Mouse (Mus musculus): ENCODE data around the gene Cadps. TPM values are rescaled to one million over a fixed set of nuclear protein-coding genes. Genes with fewer than 3 reads are reported as not detected.

Gene Cadps
- 176 and 190 TPM in 2 replicates for total RNA-seq (2014; rRNA removed)
- 31.1 and 33.4 TPM in 2 replicates for polyA plus RNA-seq (2015; fragmentation: Nextera tagmentation; extraction: Ambion mirVana)

DNA sequence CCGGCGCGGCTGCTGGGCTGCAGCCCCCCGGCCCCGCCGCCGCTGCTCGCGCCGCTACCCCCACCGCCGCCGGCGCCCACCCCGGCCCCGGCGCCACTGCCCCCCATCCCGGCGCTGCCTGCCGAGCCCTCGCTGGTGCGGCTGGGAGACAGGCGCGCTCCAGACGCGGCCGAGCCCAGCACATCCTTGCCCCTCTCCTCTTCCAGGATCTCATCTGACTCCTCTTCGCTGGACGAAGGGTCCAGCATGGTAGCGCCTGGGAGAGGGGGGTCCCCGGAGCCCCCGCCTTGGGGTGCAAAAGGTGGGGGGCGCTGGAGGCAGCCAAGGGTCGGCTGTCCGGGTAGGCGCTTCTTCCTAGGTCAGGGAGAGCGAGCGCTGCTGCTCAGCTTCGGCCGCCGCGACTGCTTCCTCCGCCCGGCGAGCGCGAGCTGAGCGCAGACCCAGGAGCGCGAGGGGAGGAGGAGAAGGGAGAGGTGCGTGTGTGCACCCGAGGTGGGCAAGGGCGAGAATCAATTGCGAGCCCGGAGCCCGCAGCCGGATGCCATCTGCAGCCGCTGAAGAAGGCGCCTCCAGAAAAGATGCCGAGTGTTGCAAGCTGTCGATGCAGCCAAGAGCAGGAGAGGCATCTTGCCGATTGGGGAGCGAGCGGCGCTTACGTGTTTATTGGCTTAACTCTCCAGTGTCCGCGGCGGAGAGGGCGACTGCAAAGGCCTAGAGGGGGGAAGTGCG, at the start of gene Cadps:
Cadps (minus strand) TSS at position 589 of the 729 bp plus-strand sequence.
- no peaks in the 10 kb centered on the region for H3K9me3 ChIP-seq (ENCODE audit: low read length)
- peak; percentile 70 for ATAC-seq
- TF ChIP-seq CTCF (IDR thresholded peaks at IDR 0.05; ENCODE audit: low read depth), result no peak; the same call in 1 of the 2 replicates
- H3K4me1 ChIP-seq (ENCODE audit: insufficient read depth, low read length), result 0 out of 2 replicates have a peak, but pooled peaks cover 5% of the 10 kb centered on the region
- H3K27ac ChIP-seq, result peak within 1 kb of the TSS; percentile 97
- WGBS, result 2% methylated on average over 59 of the region's 71 CpGs
- peak within 1 kb of the TSS; percentile 86 for H3K4me3 ChIP-seq (ENCODE audit: low read length)
- peak within 1 kb of the TSS; percentile 96 for H3K9ac ChIP-seq (replicated peaks; ENCODE audit: low read length)
- peak; percentile 91 for DNase-seq (ENCODE audit: low spot score)
- no peaks in the 10 kb centered on the region for H3K36me3 ChIP-seq (ENCODE audit: insufficient read depth, low read length)
- H3K4me2 ChIP-seq (ENCODE audit: low read depth, low read length), result peak within 1 kb of the TSS; percentile 70
- no peaks in the 10 kb centered on the region for H3K27me3 ChIP-seq (ENCODE audit: insufficient read depth, low read length)

DNA sequence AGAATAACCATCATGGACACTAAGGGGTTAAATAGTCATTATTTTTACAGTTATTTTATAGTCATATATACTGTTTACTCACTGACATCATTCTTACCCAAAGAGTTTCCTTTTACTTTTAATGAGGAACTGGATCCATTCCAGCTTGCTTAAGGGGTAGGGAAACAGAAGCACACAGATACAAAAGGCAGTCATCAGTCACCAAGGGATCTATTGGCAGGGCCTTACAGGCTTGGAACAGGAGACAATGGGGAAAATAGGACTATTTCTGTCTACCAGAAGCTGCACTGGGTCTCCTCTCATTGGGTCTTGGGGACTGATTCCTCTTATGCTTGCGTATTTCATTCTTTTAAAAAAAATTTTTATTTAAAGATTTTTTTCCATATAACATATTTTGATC, 46.7 kb upstream of the Cadps start:
- no peak for TF ChIP-seq CTCF (IDR thresholded peaks at IDR 0.05; ENCODE audit: low read depth)
- Histone ChIP-seq H3K27ac (no peak overlapping the region), H3K36me3 (ENCODE audit: insufficient read depth, low read length) (no peaks in the 10 kb centered on the region), H3K4me2 (ENCODE audit: low read depth, low read length) (no peak overlapping the region), H3K27me3 (ENCODE audit: insufficient read depth, low read length) (no peaks in the 10 kb centered on the region), H3K4me3 (ENCODE audit: low read length) (no peak overlapping the region), H3K9ac (replicated peaks; ENCODE audit: low read length) (no peak overlapping the region), H3K4me1 (ENCODE audit: insufficient read depth, low read length) (no peaks in the 10 kb centered on the region), H3K9me3 (ENCODE audit: low read length) (no peaks in the 10 kb centered on the region)
- peak; percentile 7 for DNase-seq (ENCODE audit: low spot score)
- no peak for ATAC-seq
- 79% methylated on average over 1 of the region's 1 CpGs for WGBS

- Histone ChIP-seq H3K4me3 (ENCODE audit: low read length) (no peak overlapping the region), H3K4me1 (ENCODE audit: insufficient read depth, low read length) (no peaks in the 10 kb centered on the region), H3K4me2 (ENCODE audit: low read depth, low read length) (no peak overlapping the region), H3K9me3 (ENCODE audit: low read length) (no peaks in the 10 kb centered on the region), H3K9ac (replicated peaks; ENCODE audit: low read length) (no peak overlapping the region), H3K27me3 (ENCODE audit: insufficient read depth, low read length) (no peaks in the 10 kb centered on the region), H3K36me3 (ENCODE audit: insufficient read depth, low read length) (no peaks in the 10 kb centered on the region), H3K27ac (no peak overlapping the region)
- ATAC-seq (no peak), DNase-seq (ENCODE audit: low spot score) (no peak)
- no peak for TF ChIP-seq CTCF (IDR thresholded peaks at IDR 0.05; ENCODE audit: low read depth)
- 75% methylated on average over 2 of the region's 2 CpGs for WGBS
Observed at GRCm38 (mm10) chr14:12865258-12865657, 42.4 kb upstream of the Cadps start.

GRCm38 (mm10) chr14:12843860-12844259, 21.0 kb upstream of the Cadps start:
- TF ChIP-seq CTCF (IDR thresholded peaks at IDR 0.05; ENCODE audit: low read depth), result no peak
- Histone ChIP-seq H3K9me3 (ENCODE audit: low read length) (no peaks in the 10 kb centered on the region), H3K9ac (replicated peaks; ENCODE audit: low read length) (no peak overlapping the region), H3K4me2 (ENCODE audit: low read depth, low read length) (no peak overlapping the region), H3K27ac (no peak overlapping the region), H3K4me1 (ENCODE audit: insufficient read depth, low read length) (no peaks in the 10 kb centered on the region), H3K36me3 (ENCODE audit: insufficient read depth, low read length) (no peaks in the 10 kb centered on the region), H3K27me3 (ENCODE audit: insufficient read depth, low read length) (no peaks in the 10 kb centered on the region), H3K4me3 (ENCODE audit: low read length) (no peak overlapping the region)
- no peak for DNase-seq (ENCODE audit: low spot score)
- ATAC-seq, result no peak

GRCm38 (mm10) chr14:12839471-12839870, 16.6 kb upstream of the Cadps start:
- Histone ChIP-seq H3K4me2 (ENCODE audit: low read depth, low read length) (no peak overlapping the region), H3K27ac (no peak overlapping the region), H3K9ac (replicated peaks; ENCODE audit: low read length) (no peak overlapping the region), H3K9me3 (ENCODE audit: low read length) (no peaks in the 10 kb centered on the region), H3K4me1 (ENCODE audit: insufficient read depth, low read length) (no peaks in the 10 kb centered on the region), H3K27me3 (ENCODE audit: insufficient read depth, low read length) (no peaks in the 10 kb centered on the region), H3K4me3 (ENCODE audit: low read length) (no peak overlapping the region), H3K36me3 (ENCODE audit: insufficient read depth, low read length) (no peaks in the 10 kb centered on the region)
- no peak for ATAC-seq
- DNase-seq (ENCODE audit: low spot score), result no peak
- WGBS, result 62% methylated on average over 1 of the region's 1 CpGs
- no peak for TF ChIP-seq CTCF (IDR thresholded peaks at IDR 0.05; ENCODE audit: low read depth)

DNA sequence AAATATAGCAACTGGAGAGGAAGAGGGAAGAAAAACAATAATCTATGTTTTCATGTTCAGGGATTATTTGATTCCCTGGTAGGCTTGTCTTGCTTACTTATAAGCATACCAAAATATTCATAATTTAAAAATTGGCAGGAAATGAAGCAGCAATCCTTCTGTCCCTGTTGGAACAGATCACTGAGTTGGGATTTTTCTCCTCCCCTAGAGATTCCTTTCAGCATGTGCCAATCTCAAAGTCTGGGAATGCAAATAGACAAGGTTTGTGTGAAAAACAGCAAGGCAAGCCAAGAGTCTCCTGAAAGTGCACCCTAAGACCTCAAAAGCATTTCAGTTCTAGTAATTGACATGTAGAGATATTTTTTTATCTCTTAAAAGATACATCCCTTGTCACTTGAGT, 16.1 kb upstream of the Cadps start:
- Histone ChIP-seq H3K36me3 (ENCODE audit: insufficient read depth, low read length) (no peaks in the 10 kb centered on the region), H3K4me3 (ENCODE audit: low read length) (no peak overlapping the region), H3K27ac (no peak overlapping the region), H3K9ac (replicated peaks; ENCODE audit: low read length) (no peak overlapping the region), H3K4me2 (ENCODE audit: low read depth, low read length) (no peak overlapping the region), H3K9me3 (ENCODE audit: low read length) (no peaks in the 10 kb centered on the region), H3K27me3 (ENCODE audit: insufficient read depth, low read length) (no peaks in the 10 kb centered on the region), H3K4me1 (ENCODE audit: insufficient read depth, low read length) (no peaks in the 10 kb centered on the region)
- ATAC-seq (no peak), DNase-seq (ENCODE audit: low spot score) (no peak)
- TF ChIP-seq CTCF (IDR thresholded peaks at IDR 0.05; ENCODE audit: low read depth), result no peak

DNA sequence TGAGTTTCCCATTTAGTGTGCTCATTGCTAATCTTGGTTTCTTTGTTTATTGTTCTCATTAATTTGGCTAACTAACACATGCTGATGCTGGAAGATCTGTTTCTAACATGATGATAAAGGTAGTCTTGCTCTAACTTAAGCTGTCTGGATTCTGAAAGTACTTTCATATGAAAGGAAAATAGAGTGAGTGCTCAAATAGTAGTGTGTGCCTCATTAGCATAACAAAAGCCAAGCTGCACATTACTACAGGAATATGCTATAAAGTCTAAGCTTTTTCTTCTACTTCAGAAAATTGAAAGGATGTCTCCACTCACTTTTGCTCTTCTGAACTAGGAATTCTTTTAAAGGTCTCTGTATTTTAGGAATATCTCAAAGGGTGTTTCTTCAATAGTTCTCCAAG, 15.4 kb upstream of the Cadps start:
- no peaks in the 10 kb centered on the region for H3K36me3 ChIP-seq (ENCODE audit: insufficient read depth, low read length)
- H3K27ac ChIP-seq, result no peak overlapping the region
- H3K4me2 ChIP-seq (ENCODE audit: low read depth, low read length), result no peak overlapping the region
- no peaks in the 10 kb centered on the region for H3K27me3 ChIP-seq (ENCODE audit: insufficient read depth, low read length)
- DNase-seq (ENCODE audit: low spot score) (no peak), ATAC-seq (no peak)
- no peak overlapping the region for H3K9ac ChIP-seq (replicated peaks; ENCODE audit: low read length)
- no peak overlapping the region for H3K4me3 ChIP-seq (ENCODE audit: low read length)
- no peak for TF ChIP-seq CTCF (IDR thresholded peaks at IDR 0.05; ENCODE audit: low read depth)
- H3K4me1 ChIP-seq (ENCODE audit: insufficient read depth, low read length), result no peaks in the 10 kb centered on the region
- no peaks in the 10 kb centered on the region for H3K9me3 ChIP-seq (ENCODE audit: low read length)
